Comparison of ENCODE assay signal across 8 mouse cellular contexts in genomic region chr10:20171209-20171608, GRCm38 (mm10). TPM values are rescaled to one million over a fixed set of nuclear protein-coding genes. Genes with fewer than 3 reads are reported as not detected.
DNase-seq lines count a peak whose midpoint lies in the region; ATAC-seq and TF ChIP-seq lines count a peak whose summit lies in the region.

No protein-coding gene starts in this region.

- H3K27ac ChIP-seq in lung, embryonic 14.5 days (ENCODE audit: low read depth): no peak overlapping the region
- peak overlapping the region; percentile 6; the same call in 1 of the 2 replicates for H3K27ac ChIP-seq in forebrain, embryonic 16.5 days (ENCODE audit: low read length)
- peak overlapping the region; percentile 88; the same call in 1 of the 2 replicates for H3K27ac ChIP-seq in stomach, embryonic 16.5 days (ENCODE audit: low read length)

- DNase-seq in lung, embryonic 14.5 days: no peak
- DNase-seq in lung, adult 18-20 months: no peak
- peak; percentile 64 for DNase-seq in kidney, postnatal 10 days
- DNase-seq in urinary bladder, adult 2 months (ENCODE audit: low spot score): no peak
- no peak for DNase-seq in left cerebral cortex, postnatal 14 days (ENCODE audit: low spot score in 2 of 2)
- DNase-seq in urinary bladder, postnatal 4 days (ENCODE audit: low spot score in 2 of 2): no peak

- H3K4me3 ChIP-seq in lung, embryonic 14.5 days (ENCODE audit: low read depth, low read length): no peak overlapping the region
- H3K4me3 ChIP-seq in forebrain, embryonic 16.5 days (replicated peaks; ENCODE audit: low read length): peak overlapping the region; percentile 31
- H3K4me3 ChIP-seq in stomach, embryonic 16.5 days (replicated peaks; ENCODE audit: low read length): no peak overlapping the region

- intact Hi-C loops in left cerebral cortex, postnatal 14 days (cut with DNase I): loop anchor here (2.0 kb wide), 1 partner anchor 22 kb away; the partner anchor contains the start of gene Map7

- H3K4me1 ChIP-seq in lung, embryonic 14.5 days (ENCODE audit: insufficient read depth): no peaks in the 10 kb centered on the region
- H3K4me1 ChIP-seq in forebrain, embryonic 16.5 days (replicated peaks; ENCODE audit: control insufficient read depth, insufficient read depth, low read length): peaks cover 14% of the 10 kb centered on the region
- peaks cover 12% of the 10 kb centered on the region for H3K4me1 ChIP-seq in stomach, embryonic 16.5 days (ENCODE audit: control insufficient read depth, insufficient read depth, low read length)

- no peak for TF ChIP-seq CTCF in lung, embryonic 14.5 days (IDR thresholded peaks at IDR 0.05; ENCODE audit: low read depth)

- H3K27me3 ChIP-seq in lung, embryonic 14.5 days (ENCODE audit: insufficient read depth, low read length): no peaks in the 10 kb centered on the region
- no peaks in the 10 kb centered on the region for H3K27me3 ChIP-seq in forebrain, embryonic 16.5 days (replicated peaks; ENCODE audit: control insufficient read depth, insufficient read depth, low read length)
- no peaks in the 10 kb centered on the region for H3K27me3 ChIP-seq in stomach, embryonic 16.5 days (ENCODE audit: control insufficient read depth, insufficient read depth, low read length)

- ATAC-seq in lung, embryonic 14.5 days (ENCODE audit: insufficient read depth): no peak
- 0 out of 2 replicates have a peak, but pooled peaks have one; percentile 2 for ATAC-seq in forebrain, embryonic 16.5 days
- no peak for ATAC-seq in stomach, embryonic 16.5 days (ENCODE audit: insufficient read depth, low FRiP score)

- H3K9ac ChIP-seq in lung, embryonic 14.5 days: no peak overlapping the region
- peak overlapping the region; percentile 38 for H3K9ac ChIP-seq in forebrain, embryonic 16.5 days (replicated peaks; ENCODE audit: low read depth, low read length)
- no peak overlapping the region for H3K9ac ChIP-seq in stomach, embryonic 16.5 days (ENCODE audit: low read length)

- no peaks in the 10 kb centered on the region for H3K9me3 ChIP-seq in lung, embryonic 14.5 days (ENCODE audit: low read depth, low read length)
- no peaks in the 10 kb centered on the region for H3K9me3 ChIP-seq in forebrain, embryonic 16.5 days (ENCODE audit: control insufficient read depth, low read length)
- no peaks in the 10 kb centered on the region for H3K9me3 ChIP-seq in stomach, embryonic 16.5 days (replicated peaks; ENCODE audit: control insufficient read depth, low read length)

- no peaks in the 10 kb centered on the region for H3K36me3 ChIP-seq in lung, embryonic 14.5 days (ENCODE audit: insufficient read depth)
- no peaks in the 10 kb centered on the region for H3K36me3 ChIP-seq in forebrain, embryonic 16.5 days (ENCODE audit: control insufficient read depth, insufficient read depth)
- H3K36me3 ChIP-seq in stomach, embryonic 16.5 days (ENCODE audit: control insufficient read depth, insufficient read depth, low read length): no peaks in the 10 kb centered on the region

- 73% methylated on average over 12 of the region's 12 CpGs for WGBS in lung, embryonic 14.5 days
- 61% methylated on average over 12 of the region's 12 CpGs for WGBS in forebrain, embryonic 16.5 days
- WGBS in stomach, embryonic 16.5 days: 57% methylated on average over 12 of the region's 12 CpGs

- H3K4me2 ChIP-seq in lung, embryonic 14.5 days: peak overlapping the region; percentile 57
- H3K4me2 ChIP-seq in forebrain, embryonic 16.5 days (ENCODE audit: low read length): peak overlapping the region; percentile 61
- H3K4me2 ChIP-seq in stomach, embryonic 16.5 days (ENCODE audit: low read depth, low read length): peak overlapping the region; percentile 54

RNA-seq across cellular contexts. Expression of gene Map7, which starts 22.9 kb away (rescaled TPM):
- 9.3 and 9.5 TPM in 2 replicates for polyA plus RNA-seq in lung, embryonic 14.5 days (2014; fragmentation: Nextera tagmentation; extraction: Ambion mirVana)
- polyA plus RNA-seq in forebrain, embryonic 16.5 days (2015; fragmentation: Nextera tagmentation; extraction: Ambion mirVana): 4.5 and 8.2 TPM in 2 replicates
- polyA plus RNA-seq in stomach, embryonic 16.5 days (2015; fragmentation: Nextera tagmentation; extraction: Ambion mirVana): 19.4 and 20.2 TPM in 2 replicates
- polyA plus RNA-seq in urinary bladder, adult 2 months (2012; rRNA removed): 9.2 and 14.8 TPM in 2 replicates
- 10 to 100 TPM; 76.4 to 76.6 TPM for total RNA-seq in left cerebral cortex, postnatal 14 days (2021)
